Mouse (Mus musculus) adrenal gland, adult 18-20 months (tissue): ENCODE data around the gene Nr5a1. TPM values are rescaled to one million over a fixed set of nuclear protein-coding genes. Genes with fewer than 3 reads are reported as not detected.

Experiments
- DNase-seq, 2 experiments: peaks; one replicate each; pipeline ENCODE4 v3.0.0; 2021 to 2022; ENCODE audit warnings: low spot score in 2 of 2
- long read RNA-seq, 2 experiments: library from polyadenylated mRNA; stranded (forward); transcript quantifications; one replicate each; pipeline ENCODE4 v2.0.0; 2021
- total RNA-seq, 2 experiments: library from RNA; stranded (reverse); gene quantifications; 1 replicate in 1 of 2; 2 replicates in 1 of 2; pipeline ENCODE4 v1.2.3; 2021

Nr5a1 gene
- 1,000 to 10,000 TPM in 1 of 2 experiments, 100 to 1,000 TPM in 1; 563 to 1,005 TPM for total RNA-seq
- long read RNA-seq, experiment 1, transcript Nr5a1-201 (7 exons, 2,947 nt), result major isoform, 293 of 726 reads
- long read RNA-seq, experiment 1, transcript Nr5a1-202 (7 exons, 2,994 nt), result minor isoform, 39 of 726 reads
- long read RNA-seq, experiment 1, partial matches to known transcripts, result 142 of 726 reads
- long read RNA-seq, experiment 1, other reads (novel, unspliced or antisense), result 252 of 726 reads
- long read RNA-seq, experiment 2, transcript Nr5a1-201 (7 exons, 2,947 nt), result major isoform, 444 of 1,457 reads
- long read RNA-seq, experiment 2, transcript Nr5a1-202 (7 exons, 2,994 nt), result minor isoform, 20 of 1,457 reads
- long read RNA-seq, experiment 2, partial matches to known transcripts, result 761 of 1,457 reads
- long read RNA-seq, experiment 2, other reads (novel, unspliced or antisense), result 232 of 1,457 reads

- DNase-seq, result peak; percentile 70 to 86
Observed at GRCm38 (mm10) chr2:38714324-38714723, at the start of gene Nr5a1. TSS of gene Nr5a1 (minus strand) at chr2:38714542.

DNA sequence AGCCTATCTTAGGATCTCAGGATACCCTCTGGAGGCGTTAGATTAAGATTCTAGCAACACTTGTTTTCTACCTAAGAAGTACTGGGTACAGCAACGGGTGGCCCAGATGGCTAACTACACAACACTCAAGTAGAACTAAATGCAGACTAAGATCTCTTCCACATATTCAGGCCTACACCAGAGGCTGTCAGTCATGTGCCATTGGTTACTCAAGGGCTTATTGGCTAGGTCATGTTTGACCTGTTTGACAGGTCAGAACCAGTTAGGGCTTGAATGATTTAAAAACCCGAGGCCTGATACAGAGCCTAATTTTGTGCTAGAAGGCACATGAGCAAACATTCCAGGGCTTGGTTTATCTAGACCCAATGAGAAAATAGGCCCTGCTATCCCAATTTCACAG, 25.5 kb upstream of the Nr5a1 start:
- DNase-seq, result no peak

DNA sequence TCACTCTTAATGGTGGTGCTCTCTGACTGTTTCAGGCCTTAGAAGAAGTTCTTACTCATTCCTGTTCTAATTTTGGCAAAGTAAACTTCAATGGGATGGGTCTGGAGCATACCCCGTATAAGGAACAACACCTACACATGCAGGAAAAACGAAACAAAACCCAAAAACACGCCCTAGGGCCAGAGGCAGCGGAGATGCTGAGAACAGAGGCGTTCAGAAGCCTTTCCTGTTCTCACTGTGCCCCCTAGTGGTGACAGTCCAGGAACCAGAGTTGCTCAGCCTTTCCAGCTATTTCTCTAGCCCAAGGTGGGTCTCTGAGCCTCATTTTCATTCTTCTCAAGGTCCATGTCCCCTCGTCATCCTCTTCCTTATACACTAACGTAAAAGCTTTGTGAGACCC, 25.1 kb upstream of the Nr5a1 start:
- DNase-seq, result peak; percentile 69 to 83

DNA sequence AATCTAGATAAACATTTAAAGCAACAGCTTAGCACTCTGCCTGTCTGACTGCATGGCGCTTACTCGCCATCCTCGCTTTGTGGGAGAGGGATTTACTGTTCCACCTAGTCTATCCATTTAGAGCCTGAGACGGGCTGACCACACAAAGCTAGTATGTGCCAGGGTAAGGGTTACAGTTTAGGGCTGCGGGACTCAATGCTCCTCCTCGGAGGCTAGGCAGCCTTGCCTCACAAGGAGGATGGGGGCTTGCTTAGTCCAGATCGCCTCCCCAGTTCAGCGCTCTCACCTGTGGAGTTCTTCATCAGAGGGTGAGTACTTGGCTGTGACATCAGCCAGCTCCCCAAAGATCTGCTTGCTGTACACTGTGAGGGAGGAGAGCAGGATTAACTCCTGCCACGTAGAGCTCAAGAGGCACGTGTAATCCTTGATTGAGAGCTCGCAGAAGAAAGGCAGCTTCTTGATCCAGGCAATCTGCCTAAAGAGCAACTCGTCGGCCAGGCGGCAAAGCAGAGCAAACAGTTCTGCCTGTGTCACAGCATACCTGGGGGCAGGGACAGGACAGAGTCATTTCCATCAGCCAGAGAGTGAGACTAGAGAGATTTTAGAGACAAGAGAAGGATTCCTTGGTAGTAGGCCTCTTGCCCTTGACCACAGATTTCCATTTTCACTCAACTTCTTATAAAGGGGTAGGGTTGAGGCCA, 24.4 kb upstream of the Nr5a1 start:
- no peak for DNase-seq

GRCm38 (mm10) chr2:38735740-38736139, 21.4 kb upstream of the Nr5a1 start:
- no peak for DNase-seq

DNA sequence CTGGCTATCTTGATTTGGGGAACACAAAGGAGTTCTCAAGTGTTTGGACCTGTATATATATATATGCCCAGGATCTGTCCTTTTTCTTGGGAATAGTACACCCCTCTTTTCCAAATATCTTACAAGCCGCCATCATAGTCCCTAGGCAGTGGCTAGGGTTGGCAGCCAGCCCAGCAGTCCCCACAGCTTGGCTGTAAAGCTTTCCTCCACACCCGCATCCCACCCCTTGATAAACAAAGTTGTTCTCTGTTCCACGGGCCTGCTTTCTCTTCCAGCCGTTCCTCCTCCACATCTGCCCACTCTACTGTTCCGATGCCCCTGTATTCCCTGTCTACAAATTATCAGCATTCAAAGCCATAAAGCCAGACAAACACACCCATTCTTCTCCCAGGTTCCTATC, 20.4 kb upstream of the Nr5a1 start:
- DNase-seq, result no peak

DNA sequence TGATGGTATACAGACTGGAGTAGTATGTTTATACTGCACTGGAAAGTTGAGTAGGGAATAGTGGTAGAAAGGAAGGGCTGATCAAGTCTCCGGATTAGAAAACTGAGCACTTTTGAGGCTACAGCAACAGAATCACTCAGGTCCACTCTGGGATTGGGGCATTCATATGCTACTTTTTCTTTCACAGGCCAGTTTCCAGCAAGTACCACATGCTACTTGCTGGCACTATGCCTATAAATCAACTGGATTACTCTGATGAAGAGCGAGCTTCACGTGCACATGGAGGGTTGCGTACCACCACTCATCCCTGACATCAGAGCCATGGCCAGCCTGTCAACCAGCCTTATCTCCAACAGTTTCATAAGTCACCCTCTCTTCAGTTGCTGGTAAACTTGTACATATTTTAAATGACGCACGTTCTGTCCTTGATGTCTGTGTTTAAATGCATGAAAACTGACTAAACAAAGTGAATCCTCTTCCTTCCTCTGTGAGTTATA, 16.0 kb upstream of the Nr5a1 start:
- DNase-seq, result peak in 1 of 2 experiments; percentile 32

- DNase-seq, result no peak
Observed at GRCm38 (mm10) chr2:38725427-38725826, 11.1 kb upstream of the Nr5a1 start.

DNA sequence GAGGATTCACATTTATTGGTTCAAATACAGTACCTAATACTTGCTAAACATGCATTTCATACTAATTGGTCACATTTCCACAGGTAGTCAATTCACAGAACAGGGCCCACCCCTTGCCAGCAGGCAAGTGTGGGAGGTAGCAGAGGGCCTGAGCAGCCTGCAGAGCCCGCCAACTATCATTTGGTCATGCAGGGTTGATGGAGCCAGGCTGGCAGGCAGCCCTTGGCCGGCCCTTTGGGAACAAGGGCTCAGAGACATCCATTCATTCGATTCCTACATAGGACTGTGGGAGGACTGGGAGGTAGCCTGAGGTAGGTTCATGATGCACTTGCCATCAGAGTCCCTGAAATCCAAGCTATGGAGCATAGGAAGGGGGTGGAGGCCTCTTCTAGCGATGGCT, 9.0 kb upstream of the Nr5a1 start:
- DNase-seq, result no peak

GRCm38 (mm10) chr2:38722076-38722475, 7.7 kb upstream of the Nr5a1 start:
- no peak for DNase-seq

GRCm38 (mm10) chr2:38720661-38721060, 6.3 kb upstream of the Nr5a1 start:
- no peak for DNase-seq

DNA sequence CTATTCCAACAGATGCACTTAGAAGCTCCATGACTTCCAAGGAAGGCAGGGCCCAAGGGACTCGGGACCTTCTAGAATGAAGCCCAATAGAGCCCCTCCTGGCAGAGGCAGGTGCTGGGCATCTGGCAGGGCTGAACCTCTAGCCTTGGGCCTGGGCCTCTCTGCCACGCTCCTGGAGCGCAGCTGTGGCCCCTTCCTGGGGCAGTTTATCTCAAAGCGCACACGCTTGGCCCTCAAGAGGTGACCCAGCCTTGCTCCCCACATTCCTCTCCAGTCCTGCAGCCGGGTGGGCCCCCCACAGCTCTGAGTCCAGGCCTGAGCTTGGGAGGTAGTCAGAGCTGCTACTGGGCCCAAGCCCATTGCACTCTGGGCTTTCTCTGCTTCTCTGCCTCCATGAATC, 5.0 kb upstream of the Nr5a1 start:
- peak in 1 of 2 experiments; percentile 25 for DNase-seq

- DNase-seq, result no peak
Observed at GRCm38 (mm10) chr2:38718676-38719075, 4.3 kb upstream of the Nr5a1 start.

GRCm38 (mm10) chr2:38717436-38717835, 3.1 kb upstream of the Nr5a1 start:
- DNase-seq, result no peak

- DNase-seq, result no peak
Observed at GRCm38 (mm10) chr2:38713596-38713995, 746 bp downstream of the Nr5a1 start.

GRCm38 (mm10) chr2:38712769-38713125, 1.6 kb downstream of the Nr5a1 start:
- DNase-seq, result peak in 1 of 2 experiments; percentile 30

DNA sequence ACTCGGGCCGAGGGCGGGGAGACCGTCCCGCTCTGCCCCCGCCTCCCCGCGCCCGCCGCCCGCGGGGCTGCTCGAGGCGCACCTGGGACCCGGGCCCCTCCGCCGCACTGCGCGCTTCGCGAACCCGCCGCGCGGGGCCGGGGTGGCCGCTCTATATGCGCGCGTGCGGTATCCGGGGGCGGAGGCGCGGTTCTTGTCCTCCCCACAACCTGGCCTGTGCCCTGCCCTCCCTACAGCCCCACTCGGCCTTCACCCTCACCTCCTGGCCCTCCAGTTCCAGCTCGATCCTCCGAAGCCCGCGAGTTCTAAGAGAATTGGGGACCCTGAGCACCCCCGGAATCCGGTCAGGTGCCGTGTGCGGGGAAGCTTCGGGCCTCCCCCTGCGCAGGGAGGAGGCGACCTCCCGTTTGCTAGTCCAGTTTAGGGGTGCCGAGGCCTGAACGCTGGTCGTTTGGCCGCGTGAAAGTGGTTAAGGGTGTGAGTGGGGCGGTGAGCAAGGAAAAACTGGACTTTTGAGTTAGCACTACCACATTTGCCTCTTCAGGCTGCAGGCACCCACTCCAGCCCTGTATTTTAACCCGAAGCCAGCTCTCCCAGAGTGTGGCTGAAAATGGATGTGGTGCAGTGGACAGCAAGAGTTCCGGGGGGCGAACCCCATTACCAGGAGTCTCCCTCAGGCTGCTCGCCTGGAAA, 2.1 kb downstream of the Nr5a1 start:
- no peak for DNase-seq

- peak in 1 of 2 experiments; percentile 43 for DNase-seq
Observed at GRCm38 (mm10) chr2:38711421-38711861, 2.9 kb downstream of the Nr5a1 start.

GRCm38 (mm10) chr2:38710304-38711241, 3.8 kb downstream of the Nr5a1 start:
- DNase-seq, result peak in 1 of 2 experiments; percentile 36

- no peak for DNase-seq
Observed at GRCm38 (mm10) chr2:38708907-38709688, 5.2 kb downstream of the Nr5a1 start.
